In the genomic region with DNA sequence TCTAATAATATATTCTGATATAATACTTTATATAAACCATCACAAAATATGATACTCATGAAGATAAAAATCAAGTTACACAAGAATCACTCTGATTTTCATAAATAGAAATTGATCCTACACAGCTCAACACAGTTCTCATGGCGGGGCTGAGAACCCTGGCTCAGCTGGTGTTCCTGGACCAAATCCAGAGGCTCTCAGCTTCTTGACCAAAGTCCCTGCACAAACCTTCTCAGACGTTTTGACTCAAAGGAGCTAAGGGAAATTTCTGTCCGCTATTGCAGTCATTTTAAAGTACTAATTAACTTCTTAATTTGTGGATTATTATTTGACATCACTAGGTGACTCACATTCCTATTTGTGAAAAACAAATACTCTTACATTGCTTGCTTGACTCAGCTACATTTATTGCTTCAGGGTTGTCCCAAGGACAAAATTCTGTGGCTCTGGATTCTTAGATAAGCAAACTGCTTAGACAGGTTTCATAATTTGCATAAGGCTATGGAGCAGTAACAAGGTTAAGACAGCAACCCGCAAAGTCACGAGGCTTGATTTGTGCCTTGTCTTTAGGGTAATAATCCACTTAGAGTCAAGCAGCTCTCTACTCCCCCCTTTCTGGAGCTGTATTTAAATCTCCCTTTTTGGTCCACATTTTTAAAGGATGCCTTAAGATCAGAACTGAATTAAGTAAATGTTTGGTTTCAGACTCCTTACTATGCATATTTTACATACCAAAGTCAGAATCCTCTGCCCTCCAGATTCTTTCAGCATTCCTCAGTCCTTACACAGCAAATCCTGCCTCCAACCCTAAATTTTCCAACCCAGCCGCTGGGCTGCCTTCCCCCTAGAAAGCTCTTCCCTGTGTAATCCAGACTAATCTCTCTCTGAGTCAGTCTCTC, we compare ENCODE assay signal across 10 mouse cellular contexts. TPM values are rescaled to one million over a fixed set of nuclear protein-coding genes. Genes with fewer than 3 reads are reported as not detected.
DNase-seq lines count a peak whose midpoint lies in the region; ATAC-seq and TF ChIP-seq lines count a peak whose summit lies in the region.
"Had no signal": no experiment of that assay in that cellular context is flagged by ENCODE, and none has a peak within 500 bp of the region (broad histone marks: within the 10 kb centered on the region; RNA-seq: fewer than 3 reads in every experiment).

No protein-coding gene starts in this region.

- H3K4me1 ChIP-seq in midbrain, embryonic 12.5 days: no peaks in the 10 kb centered on the region
- peaks cover 8% of the 10 kb centered on the region; the same call in 1 of the 2 replicates for H3K4me1 ChIP-seq in midbrain, embryonic 10.5 days
- H3K4me1 ChIP-seq in embryonic fibroblast, embryonic 13.5 days (ENCODE audit: control insufficient read depth, insufficient read depth, low read length): 0 out of 2 replicates have a peak, but pooled peaks cover 3% of the 10 kb centered on the region
- peaks cover 5% of the 10 kb centered on the region; the same call in 1 of the 2 replicates for H3K4me1 ChIP-seq in kidney, embryonic 16.5 days (ENCODE audit: insufficient read depth, low read length)
- H3K4me1 ChIP-seq in stomach, embryonic 14.5 days (ENCODE audit: control insufficient read depth, insufficient read depth, low read length): 0 out of 2 replicates have a peak, but pooled peaks cover 6% of the 10 kb centered on the region
- H3K4me1 ChIP-seq: hindbrain, embryonic 15.5 days; limb, embryonic 15.5 days had no signal

- no peak overlapping the region for H3K27ac ChIP-seq in midbrain, embryonic 12.5 days (replicated peaks)
- no peak overlapping the region for H3K27ac ChIP-seq in midbrain, embryonic 10.5 days (replicated peaks)
- peak overlapping the region; percentile 86 for H3K27ac ChIP-seq in embryonic fibroblast, embryonic 13.5 days (ENCODE audit: insufficient read depth, low read length)
- no peak overlapping the region for H3K27ac ChIP-seq in kidney, embryonic 16.5 days (ENCODE audit: low read length)
- H3K27ac ChIP-seq in stomach, embryonic 14.5 days (ENCODE audit: low read length): no peak overlapping the region
- H3K27ac ChIP-seq: hindbrain, embryonic 15.5 days; limb, embryonic 15.5 days had no signal

- ATAC-seq in midbrain, embryonic 12.5 days (ENCODE audit: low FRiP score, low read depth): peak; percentile 47; the same call in 1 of the 2 replicates
- peak; percentile 83 for ATAC-seq in kidney, embryonic 16.5 days (ENCODE audit: low FRiP score, low TSS enrichment)
- peak; percentile 23; the same call in 1 of the 2 replicates for ATAC-seq in stomach, embryonic 14.5 days (ENCODE audit: insufficient number of reproducible peaks, insufficient read depth, low FRiP score, low read depth)

- 25% methylated on average over 6 of the region's 6 CpGs for WGBS in midbrain, embryonic 12.5 days
- WGBS in midbrain, embryonic 10.5 days: 41% methylated on average over 6 of the region's 6 CpGs
- 27% methylated on average over 6 of the region's 6 CpGs for WGBS in kidney, embryonic 16.5 days
- WGBS in stomach, embryonic 14.5 days: 16% methylated on average over 6 of the region's 6 CpGs

- H3K4me3 ChIP-seq in midbrain, embryonic 12.5 days: no peak overlapping the region
- H3K4me3 ChIP-seq in midbrain, embryonic 10.5 days: no peak overlapping the region
- no peak overlapping the region for H3K4me3 ChIP-seq in embryonic fibroblast, embryonic 13.5 days (ENCODE audit: insufficient read depth, low read length)
- H3K4me3 ChIP-seq in kidney, embryonic 16.5 days (ENCODE audit: low read length): no peak overlapping the region
- H3K4me3 ChIP-seq in stomach, embryonic 14.5 days (ENCODE audit: low read depth, low read length): no peak overlapping the region
- H3K4me3 ChIP-seq: hindbrain, embryonic 15.5 days; limb, embryonic 15.5 days had no signal

- no peak for TF ChIP-seq CTCF in embryonic fibroblast, embryonic 13.5 days (IDR thresholded peaks at IDR 0.05; ENCODE audit: borderline replicate concordance, insufficient read depth, low read length)

- H3K36me3 ChIP-seq in midbrain, embryonic 12.5 days: no peaks in the 10 kb centered on the region
- H3K36me3 ChIP-seq in midbrain, embryonic 10.5 days: no peaks in the 10 kb centered on the region
- no peaks in the 10 kb centered on the region for H3K36me3 ChIP-seq in kidney, embryonic 16.5 days (ENCODE audit: insufficient read depth, low read length)
- no peaks in the 10 kb centered on the region for H3K36me3 ChIP-seq in stomach, embryonic 14.5 days (ENCODE audit: control insufficient read depth, insufficient read depth, low read length)
- H3K36me3 ChIP-seq: hindbrain, embryonic 15.5 days; limb, embryonic 15.5 days had no signal

- DNase-seq in midbrain, embryonic 10.5 days (ENCODE audit: low spot score): no peak
- DNase-seq in gastrocnemius, postnatal 36 days: no peak
- no peak for DNase-seq in cerebellum, adult 11 months
- DNase-seq: thymus, postnatal 4 days had no signal

- H3K9me3 ChIP-seq in midbrain, embryonic 12.5 days: no peaks in the 10 kb centered on the region
- no peaks in the 10 kb centered on the region for H3K9me3 ChIP-seq in midbrain, embryonic 10.5 days (replicated peaks)
- H3K9me3 ChIP-seq in kidney, embryonic 16.5 days (ENCODE audit: low read length): no peaks in the 10 kb centered on the region
- H3K9me3 ChIP-seq in stomach, embryonic 14.5 days (ENCODE audit: control insufficient read depth, low read depth, low read length): no peaks in the 10 kb centered on the region
- H3K9me3 ChIP-seq: hindbrain, embryonic 15.5 days; limb, embryonic 15.5 days had no signal

- intact Hi-C loops in gastrocnemius, postnatal 36 days (cut with DNase I): no loop called here

- H3K27me3 ChIP-seq in midbrain, embryonic 12.5 days: no peaks in the 10 kb centered on the region
- no peaks in the 10 kb centered on the region for H3K27me3 ChIP-seq in midbrain, embryonic 10.5 days (ENCODE audit: low read depth, poor library complexity, severe bottlenecking)
- H3K27me3 ChIP-seq in kidney, embryonic 16.5 days (ENCODE audit: insufficient read depth, low read length): no peaks in the 10 kb centered on the region
- no peaks in the 10 kb centered on the region for H3K27me3 ChIP-seq in stomach, embryonic 14.5 days (ENCODE audit: control insufficient read depth, insufficient read depth, low read length)
- H3K27me3 ChIP-seq: hindbrain, embryonic 15.5 days; limb, embryonic 15.5 days had no signal

- H3K9ac ChIP-seq in midbrain, embryonic 12.5 days (replicated peaks): no peak overlapping the region
- H3K9ac ChIP-seq in kidney, embryonic 16.5 days (replicated peaks; ENCODE audit: low read length): no peak overlapping the region
- H3K9ac ChIP-seq in stomach, embryonic 14.5 days (replicated peaks; ENCODE audit: low read depth, low read length): no peak overlapping the region
- H3K9ac ChIP-seq: hindbrain, embryonic 15.5 days; limb, embryonic 15.5 days had no signal

- no peak overlapping the region for H3K4me2 ChIP-seq in midbrain, embryonic 12.5 days (replicated peaks)
- no peak overlapping the region for H3K4me2 ChIP-seq in kidney, embryonic 16.5 days (replicated peaks; ENCODE audit: low read depth, low read length)
- no peak overlapping the region for H3K4me2 ChIP-seq in stomach, embryonic 14.5 days (replicated peaks; ENCODE audit: low read depth, low read length)
- H3K4me2 ChIP-seq: limb, embryonic 15.5 days had no signal

- no peak for TF ChIP-seq POLR2A in embryonic fibroblast, embryonic 13.5 days (IDR thresholded peaks at IDR 0.05; ENCODE audit: low read depth, low read length)

RNA-seq across cellular contexts. Expression of a gene that starts 45.8 kb away (rescaled TPM):
- polyA plus RNA-seq in midbrain, embryonic 12.5 days (2016; fragmentation: Nextera tagmentation; extraction: Ambion mirVana): 343 and 376 TPM in 2 replicates
- 218 and 233 TPM in 2 replicates for polyA plus RNA-seq in midbrain, embryonic 10.5 days (2016; fragmentation: Nextera tagmentation; extraction: Ambion mirVana)
- 98.6 and 123 TPM in 2 replicates for polyA plus RNA-seq in embryonic fibroblast, embryonic 13.5 days (2011; ENCODE audit: insufficient read length, low read depth, missing spikeins)
- 186 and 187 TPM in 2 replicates for polyA plus RNA-seq in kidney, embryonic 16.5 days (2015; fragmentation: Nextera tagmentation; extraction: Ambion mirVana)
- 173 and 194 TPM in 2 replicates for polyA plus RNA-seq in stomach, embryonic 14.5 days (2014; fragmentation: Nextera tagmentation; extraction: Ambion mirVana)
- total RNA-seq in gastrocnemius, postnatal 36 days (2021): 10 to 100 TPM; 13.5 to 14.9 TPM

Comparison
In these comparisons a context has a peak if more than half of its experiments do, and no peak if none do; other contexts are left out.
1. ATAC-seq: peak in every context shown above with its lines; median percentile 83 in kidney, embryonic 16.5 days; 47 in midbrain, embryonic 12.5 days; 23 in stomach, embryonic 14.5 days.